Mouse (Mus musculus) forebrain, postnatal 0 days (tissue): ENCODE measurements around the gene Gm2115. TPM values are rescaled to one million over a fixed set of nuclear protein-coding genes. Genes with fewer than 3 reads are reported as not detected.
A peak's percentile ranks its signal among the peaks of the same experiment; 100 is the strongest.

Experiments used
- ATAC-seq: fragments of 200-750 bp; cut with Nextera tagmentation; 2 replicates; pipeline ENCODE4 v1.8.0; 2017; ENCODE audit warnings: mild to moderate bottlenecking, moderate library complexity
- DNase-seq: peaks from one replicate; pipeline ENCODE4 v3.0.0-alpha.2; 2015
- H3K27ac ChIP-seq: fragments of 300-500 bp; sonication (generic); 2 replicates; pipeline ENCODE4 v1.5.1; 2014; ENCODE audit warnings: low read depth, mild to moderate bottlenecking, antibody characterized with exemption, low read length, moderate library complexity, mixed read lengths
- H3K27me3 ChIP-seq: fragments of 300-500 bp; sonication (generic); 2 replicates; pipeline ENCODE4 v1.6.1; 2014; ENCODE audit warnings: mild to moderate bottlenecking, low read length, mixed read lengths; ENCODE audit not compliant: insufficient read depth
- H3K36me3 ChIP-seq: fragments of 300-500 bp; sonication (generic); 2 replicates; pipeline ENCODE4 v1.6.1; 2014; ENCODE audit warnings: mild to moderate bottlenecking, moderate library complexity; ENCODE audit not compliant: insufficient read depth
- H3K4me1 ChIP-seq: fragments of 300-500 bp; sonication (generic); 2 replicates; pipeline ENCODE4 v1.6.1; 2014; ENCODE audit warnings: antibody characterized with exemption; ENCODE audit not compliant: insufficient read depth
- H3K4me2 ChIP-seq: fragments of 300-500 bp; sonication (generic); 2 replicates; pipeline ENCODE4 v1.6.1; 2014; ENCODE audit warnings: low read depth, mild to moderate bottlenecking, moderate library complexity
- H3K4me3 ChIP-seq: fragments of 300-500 bp; sonication (generic); 2 replicates; pipeline ENCODE4 v1.5.1; 2014; ENCODE audit warnings: low read depth, low read length, mixed read lengths
- H3K9ac ChIP-seq: fragments of 300-500 bp; sonication (generic); 2 replicates; pipeline ENCODE4 v1.6.1; 2014; ENCODE audit warnings: mild to moderate bottlenecking
- H3K9me3 ChIP-seq: fragments of 300-500 bp; sonication (generic); 2 replicates; pipeline ENCODE4 v1.6.1; 2016; ENCODE audit warnings: low read length
- CTCF ChIP-seq: sonication (generic); IDR thresholded peaks from 2 replicates; pipeline ENCODE4 v1.5.1; 2016; ENCODE audit warnings: antibody characterized with exemption, control low read depth, low read depth
- WGBS: fragments of 180-500 bp; shearing (Covaris S2); extraction: QIAGEN DNeasy Blood & Tissue Kit; methylation state at CpG from one replicate; pipeline ENCODE4 v1.1.7; 2014; 5-methylcytosine and 5-hydroxymethylcytosine counted together
- polyA plus RNA-seq: library from polyadenylated mRNA; unstranded; fragments of >200 nt; fragmentation: Nextera tagmentation; extraction: Ambion mirVana; gene quantifications from 2 replicates; pipeline ENCODE4 v1.2.1, GENCODE M21; 2015
- total RNA-seq: library from RNA; depleted of rRNA; stranded (reverse); fragments of >200 nt; gene quantifications from 2 replicates; pipeline ENCODE4 v1.2.3, GENCODE M21; 2014

Gene Gm2115
- total and polyA plus RNA-seq, 2 experiments from 2014 or later, result 0.50 to 0.71 TPM

DNA sequence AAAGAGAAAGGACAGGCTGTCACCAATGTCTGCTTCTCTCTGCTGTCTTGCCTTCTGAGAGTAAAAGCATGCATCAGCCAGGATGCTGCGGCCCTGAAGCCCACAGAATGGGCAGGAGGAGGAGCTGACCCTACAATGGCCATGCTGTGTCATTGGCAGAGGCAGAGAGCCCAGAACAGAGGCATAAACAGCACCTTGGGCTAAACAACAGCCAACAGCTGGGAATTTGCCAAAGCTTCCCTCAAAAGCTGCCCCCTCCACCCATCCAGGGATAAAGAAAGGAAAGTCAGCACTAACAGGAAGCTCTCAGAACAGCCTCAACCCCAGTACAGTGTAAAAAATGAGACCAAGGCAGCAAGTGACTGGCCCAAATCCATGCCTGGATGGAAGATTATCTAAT is 6.3 kb upstream of the Gm2115 start:
- Histone ChIP-seq H3K9ac (no peak overlapping the region), H3K27me3 (no peaks in the 10 kb centered on the region), H3K4me3 (no peak overlapping the region), H3K9me3 (no peaks in the 10 kb centered on the region), H3K4me1 (0 out of 2 replicates have a peak, but pooled peaks cover 3% of the 10 kb centered on the region), H3K4me2 (no peak overlapping the region), H3K36me3 (no peaks in the 10 kb centered on the region), H3K27ac (no peak overlapping the region)
- peak; percentile 71 for ATAC-seq
- WGBS, result 7% methylated on average over 1 of the region's 1 CpGs
- peak; percentile 16 for DNase-seq
- TF ChIP-seq CTCF, result no peak

DNA sequence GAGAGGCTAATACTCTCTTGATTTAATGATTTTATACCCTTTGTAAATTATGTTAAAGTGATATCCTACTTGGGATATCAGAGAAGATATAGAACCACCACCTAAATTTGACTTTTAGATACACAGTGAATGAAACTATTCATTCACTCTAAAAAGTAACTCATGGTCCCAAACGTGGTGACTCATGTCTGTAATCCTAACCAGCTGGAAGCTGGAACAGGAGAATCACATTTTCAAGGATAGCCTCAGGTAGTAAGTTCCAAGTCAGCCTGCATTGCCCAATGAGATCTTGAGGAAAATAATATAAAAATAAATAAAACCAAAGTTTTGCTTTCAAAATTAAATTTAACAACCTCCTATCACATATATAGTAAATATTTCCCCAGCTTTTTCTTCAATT is 2.6 kb upstream of the Gm2115 start:
- ATAC-seq (no peak), DNase-seq (no peak)
- no peak overlapping the region for H3K4me3 ChIP-seq
- H3K36me3 ChIP-seq, result no peaks in the 10 kb centered on the region
- no peak overlapping the region for H3K27ac ChIP-seq
- H3K27me3 ChIP-seq, result no peaks in the 10 kb centered on the region
- 39% methylated on average over 1 of the region's 1 CpGs for WGBS
- TF ChIP-seq CTCF, result no peak
- 0 out of 2 replicates have a peak, but pooled peaks cover 3% of the 10 kb centered on the region for H3K4me1 ChIP-seq
- no peaks in the 10 kb centered on the region for H3K9me3 ChIP-seq
- no peak overlapping the region for H3K9ac ChIP-seq
- no peak overlapping the region for H3K4me2 ChIP-seq

DNA sequence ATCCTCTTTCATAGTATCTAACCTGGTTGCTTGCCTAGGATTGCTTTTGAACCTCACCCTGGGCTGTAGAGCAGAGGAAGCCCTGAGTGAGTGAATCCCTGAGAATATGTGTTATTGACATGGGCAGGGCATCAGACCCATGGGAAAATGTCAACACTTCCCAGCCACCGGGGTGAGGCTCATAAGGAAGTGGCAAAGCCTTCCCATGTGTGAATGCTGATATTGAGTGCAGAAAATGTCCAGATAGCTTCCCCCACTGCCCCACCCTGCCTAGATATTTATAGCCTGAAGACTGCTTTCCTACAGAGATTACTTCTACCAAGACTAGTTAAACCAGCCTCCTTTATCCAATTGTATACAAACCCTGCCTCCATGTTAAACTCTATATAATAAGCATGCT is 4.0 kb downstream of the Gm2115 start:
- no peak overlapping the region for H3K4me2 ChIP-seq
- H3K36me3 ChIP-seq, result no peaks in the 10 kb centered on the region
- H3K9ac ChIP-seq, result no peak overlapping the region
- no peak overlapping the region for H3K4me3 ChIP-seq
- no peak for TF ChIP-seq CTCF
- ATAC-seq (no peak), DNase-seq (no peak)
- no peaks in the 10 kb centered on the region for H3K27me3 ChIP-seq
- H3K27ac ChIP-seq, result no peak overlapping the region
- WGBS, result 92% methylated on average over 1 of the region's 1 CpGs
- no peaks in the 10 kb centered on the region for H3K4me1 ChIP-seq
- no peaks in the 10 kb centered on the region for H3K9me3 ChIP-seq

DNA sequence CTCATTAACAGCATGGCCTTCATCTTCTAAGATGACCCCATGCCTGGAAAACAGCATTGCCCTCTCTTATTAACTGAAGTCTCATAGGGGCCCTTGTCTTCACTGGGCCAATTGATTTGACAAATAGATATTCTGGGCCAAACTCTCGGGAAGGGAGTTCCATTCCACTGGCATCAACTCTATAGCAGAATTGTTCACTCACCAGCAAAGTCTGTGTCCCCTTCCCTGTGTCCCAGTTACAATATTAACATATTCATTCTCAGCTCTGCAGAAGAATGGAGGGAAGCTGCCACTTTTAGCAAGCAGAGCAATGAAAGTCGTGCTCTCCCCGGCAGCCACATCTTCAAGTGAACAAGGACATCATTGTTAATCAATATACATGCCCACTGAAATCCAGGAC is 5.9 kb downstream of the Gm2115 start:
- no peak for ATAC-seq

DNA sequence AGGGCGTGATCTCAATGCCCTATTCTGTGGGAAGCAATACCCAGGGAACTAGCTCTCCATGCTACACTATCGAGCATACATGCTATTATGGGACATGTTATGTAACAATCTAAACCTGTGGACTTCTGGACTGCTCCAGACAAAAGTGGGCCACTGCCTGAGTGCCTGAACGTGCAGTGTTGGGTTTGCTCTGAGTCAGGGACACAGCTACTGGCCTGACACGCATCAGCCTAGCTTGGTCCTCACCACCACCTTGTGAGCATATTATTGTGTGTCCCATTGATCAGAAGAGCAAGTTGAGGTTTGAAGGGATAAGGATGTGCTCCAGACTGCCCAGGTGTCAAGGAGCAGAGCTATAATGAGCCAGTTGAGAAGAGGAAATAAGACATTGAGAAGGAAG is 16.2 kb downstream of the Gm2115 start:
- Histone ChIP-seq H3K9me3 (no peaks in the 10 kb centered on the region), H3K27ac (no peak overlapping the region), H3K4me2 (no peak overlapping the region), H3K9ac (no peak overlapping the region), H3K4me1 (no peaks in the 10 kb centered on the region), H3K36me3 (no peaks in the 10 kb centered on the region), H3K4me3 (no peak overlapping the region), H3K27me3 (no peaks in the 10 kb centered on the region)
- DNase-seq (no peak), ATAC-seq (no peak)
- 89% methylated on average over 4 of the region's 4 CpGs for WGBS
- TF ChIP-seq CTCF, result no peak

More for the DNA sequence above, 5.9 kb downstream of the Gm2115 start:
- Histone ChIP-seq H3K4me3 (no peak overlapping the region), H3K36me3 (no peaks in the 10 kb centered on the region), H3K4me2 (no peak overlapping the region), H3K4me1 (no peaks in the 10 kb centered on the region), H3K27ac (no peak overlapping the region), H3K27me3 (no peaks in the 10 kb centered on the region), H3K9me3 (no peaks in the 10 kb centered on the region), H3K9ac (no peak overlapping the region)
- no peak for DNase-seq
- TF ChIP-seq CTCF, result no peak
- WGBS, result 44% methylated on average over 3 of the region's 3 CpGs

DNA sequence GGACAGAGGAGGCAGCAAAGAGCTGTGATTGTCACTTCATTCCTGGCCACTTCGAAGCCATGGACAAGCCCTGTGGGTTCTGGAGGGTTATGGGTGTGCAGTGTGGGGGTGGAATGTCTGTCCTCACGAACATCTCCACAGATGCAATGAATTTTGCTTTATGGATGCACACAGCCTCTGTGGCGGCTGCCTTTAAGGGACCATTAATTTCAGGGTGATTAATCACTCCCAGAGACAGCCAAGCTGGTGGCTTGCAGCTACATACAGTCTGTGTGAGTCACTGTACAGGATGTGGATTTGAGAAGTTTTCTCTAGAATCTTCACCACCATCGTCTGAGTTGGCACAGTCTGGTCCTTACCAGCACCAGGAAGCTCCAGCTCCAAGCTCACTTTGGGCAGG is 17.9 kb downstream of the Gm2115 start:
- no peak overlapping the region for H3K9ac ChIP-seq
- H3K4me2 ChIP-seq, result no peak overlapping the region
- H3K27ac ChIP-seq, result no peak overlapping the region
- H3K4me3 ChIP-seq, result no peak overlapping the region
- DNase-seq (no peak), ATAC-seq (no peak)
- H3K4me1 ChIP-seq, result no peaks in the 10 kb centered on the region
- WGBS, result 76% methylated on average over 4 of the region's 4 CpGs
- H3K27me3 ChIP-seq, result no peaks in the 10 kb centered on the region
- TF ChIP-seq CTCF, result no peak
- H3K36me3 ChIP-seq, result no peaks in the 10 kb centered on the region
- H3K9me3 ChIP-seq, result no peaks in the 10 kb centered on the region

DNA sequence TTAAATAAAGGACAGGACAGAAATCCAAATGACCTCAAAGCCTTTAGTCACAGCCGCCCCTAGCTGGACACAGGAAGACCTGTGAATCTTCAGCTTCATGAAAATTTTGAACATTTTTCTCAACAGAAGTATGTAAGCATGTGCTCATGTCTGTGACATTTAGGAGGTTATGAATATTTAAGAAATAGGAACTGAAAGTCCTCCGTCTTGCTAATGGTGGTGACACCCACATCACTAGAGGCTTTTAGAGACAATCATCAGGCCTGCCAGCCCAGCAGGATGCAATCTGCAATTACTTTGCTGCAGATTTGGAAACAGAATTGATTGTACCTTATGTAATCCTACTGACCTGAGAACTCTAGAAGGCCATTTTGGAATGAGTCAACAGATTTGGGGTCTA is 22.7 kb downstream of the Gm2115 start:
- H3K27me3 ChIP-seq, result no peaks in the 10 kb centered on the region
- ATAC-seq (no peak), DNase-seq (no peak)
- no peak for TF ChIP-seq CTCF
- H3K9me3 ChIP-seq, result no peaks in the 10 kb centered on the region
- no peak overlapping the region for H3K4me3 ChIP-seq
- no peak overlapping the region for H3K9ac ChIP-seq
- 81% methylated on average over 2 of the region's 2 CpGs for WGBS
- H3K4me2 ChIP-seq, result no peak overlapping the region
- H3K4me1 ChIP-seq, result no peaks in the 10 kb centered on the region
- no peaks in the 10 kb centered on the region for H3K36me3 ChIP-seq
- H3K27ac ChIP-seq, result no peak overlapping the region

DNA sequence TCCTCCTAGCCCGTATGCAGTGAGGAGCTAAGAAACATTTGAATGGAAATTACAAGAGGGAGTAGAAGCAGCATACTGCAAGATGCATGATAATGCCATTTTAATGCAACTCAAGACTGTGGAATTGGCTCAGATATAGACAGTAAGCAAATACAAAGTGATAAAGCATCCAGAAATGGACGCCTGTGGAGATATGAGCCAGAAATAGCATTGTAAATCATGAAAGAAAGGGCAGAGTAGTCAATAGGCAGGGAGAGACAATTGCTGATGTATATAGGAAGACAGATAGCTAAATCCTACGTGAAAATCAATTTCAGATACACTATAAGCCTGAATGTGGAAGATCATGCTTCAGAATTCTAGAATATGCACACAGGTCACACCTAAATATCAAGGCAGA is 26.5 kb downstream of the Gm2115 start:
- no peaks in the 10 kb centered on the region for H3K4me1 ChIP-seq
- no peaks in the 10 kb centered on the region for H3K9me3 ChIP-seq
- no peak overlapping the region for H3K9ac ChIP-seq
- WGBS, result 57% methylated on average over 3 of the region's 3 CpGs
- no peak for ATAC-seq
- no peak overlapping the region for H3K4me2 ChIP-seq
- no peak for TF ChIP-seq CTCF
- H3K27ac ChIP-seq, result no peak overlapping the region
- H3K27me3 ChIP-seq, result no peaks in the 10 kb centered on the region
- DNase-seq, result no peak
- H3K4me3 ChIP-seq, result no peak overlapping the region
- no peaks in the 10 kb centered on the region for H3K36me3 ChIP-seq
